Mouse (Mus musculus): ENCODE measurements around the gene Lrtm2. TPM values are rescaled to one million over a fixed set of nuclear protein-coding genes. Genes with fewer than 3 reads are reported as not detected.

Gene Lrtm2
- polyA plus RNA-seq, 2 experiments = 0.09 TPM; not detected in 1

GRCm38 (mm10) chr6:119350703-119351198 is 20.2 kb upstream of the Lrtm2 start:
- no peak for TF ChIP-seq POLR2A (IDR thresholded peaks at IDR 0.05; ENCODE audit: borderline replicate concordance, extremely low read depth, insufficient read depth, insufficient read length)
- H3K27ac ChIP-seq (replicated peaks; ENCODE audit: low read depth, low read length) = no peak overlapping the region
- H3K4me3 ChIP-seq (replicated peaks; ENCODE audit: low read length) = no peak overlapping the region
- DNase-seq (ENCODE audit: low spot score) (no peak), ATAC-seq (ENCODE audit: low FRiP score, low read depth) (no peak)
- no peaks in the 10 kb centered on the region for H3K4me1 ChIP-seq (ENCODE audit: control insufficient read depth, insufficient read depth, low read length)
- no peaks in the 10 kb centered on the region for H3K27me3 ChIP-seq (ENCODE audit: control insufficient read depth, insufficient read depth, low read length)
- H3K4me2 ChIP-seq (replicated peaks; ENCODE audit: low read depth, low read length, severe bottlenecking) = no peak overlapping the region
- H3K9ac ChIP-seq (ENCODE audit: low read depth, low read length, severe bottlenecking) = no peak overlapping the region
- WGBS = 81% methylated on average over 9 of the region's 9 CpGs
- H3K9me3 ChIP-seq (ENCODE audit: control insufficient read depth, low read length) = no peaks in the 10 kb centered on the region
- peaks cover 27% of the 10 kb centered on the region for H3K36me3 ChIP-seq (ENCODE audit: control insufficient read depth, insufficient read depth, low read length)

- WGBS = 0% methylated on average over 1 of the region's 1 CpGs
- H3K27me3 ChIP-seq (ENCODE audit: control insufficient read depth, insufficient read depth, low read length) = no peaks in the 10 kb centered on the region
- DNase-seq (ENCODE audit: low spot score) = peak; percentile 92
- H3K4me3 ChIP-seq (replicated peaks; ENCODE audit: low read length) = no peak overlapping the region
- H3K9ac ChIP-seq (ENCODE audit: low read depth, low read length, severe bottlenecking) = no peak overlapping the region
- no peak for TF ChIP-seq POLR2A (IDR thresholded peaks at IDR 0.05; ENCODE audit: borderline replicate concordance, extremely low read depth, insufficient read depth, insufficient read length)
- H3K4me2 ChIP-seq (replicated peaks; ENCODE audit: low read depth, low read length, severe bottlenecking) = no peak overlapping the region
- ATAC-seq (ENCODE audit: low FRiP score, low read depth) = 0 out of 2 replicates have a peak, but pooled peaks have one; percentile 50
- no peaks in the 10 kb centered on the region for H3K4me1 ChIP-seq (ENCODE audit: control insufficient read depth, insufficient read depth, low read length)
- no peak overlapping the region for H3K27ac ChIP-seq (replicated peaks; ENCODE audit: low read depth, low read length)
- no peaks in the 10 kb centered on the region for H3K9me3 ChIP-seq (ENCODE audit: control insufficient read depth, low read length)
- H3K36me3 ChIP-seq (ENCODE audit: control insufficient read depth, insufficient read depth, low read length) = peaks cover 1% of the 10 kb centered on the region
These were observed 17.7 kb upstream of the Lrtm2 start for GRCm38 (mm10) chr6:119348234-119348633.

GRCm38 (mm10) chr6:119347813-119348212 is 17.2 kb upstream of the Lrtm2 start:
- no peak for TF ChIP-seq POLR2A (IDR thresholded peaks at IDR 0.05; ENCODE audit: borderline replicate concordance, extremely low read depth, insufficient read depth, insufficient read length)
- Histone ChIP-seq H3K36me3 (ENCODE audit: control insufficient read depth, insufficient read depth, low read length) (no peaks in the 10 kb centered on the region), H3K4me3 (replicated peaks; ENCODE audit: low read length) (no peak overlapping the region), H3K27ac (replicated peaks; ENCODE audit: low read depth, low read length) (no peak overlapping the region), H3K4me1 (ENCODE audit: control insufficient read depth, insufficient read depth, low read length) (no peaks in the 10 kb centered on the region), H3K27me3 (ENCODE audit: control insufficient read depth, insufficient read depth, low read length) (no peaks in the 10 kb centered on the region), H3K9me3 (ENCODE audit: control insufficient read depth, low read length) (no peaks in the 10 kb centered on the region), H3K9ac (ENCODE audit: low read depth, low read length, severe bottlenecking) (no peak overlapping the region), H3K4me2 (replicated peaks; ENCODE audit: low read depth, low read length, severe bottlenecking) (no peak overlapping the region)
- DNase-seq (ENCODE audit: low spot score) (no peak), ATAC-seq (ENCODE audit: low FRiP score, low read depth) (no peak)
- 72% methylated on average over 5 of the region's 5 CpGs for WGBS

GRCm38 (mm10) chr6:119346257-119346656 is 15.7 kb upstream of the Lrtm2 start:
- no peaks in the 10 kb centered on the region for H3K4me1 ChIP-seq (ENCODE audit: control insufficient read depth, insufficient read depth, low read length)
- no peak overlapping the region for H3K4me3 ChIP-seq (replicated peaks; ENCODE audit: low read length)
- no peak for ATAC-seq (ENCODE audit: low FRiP score, low read depth)
- TF ChIP-seq POLR2A (IDR thresholded peaks at IDR 0.05; ENCODE audit: borderline replicate concordance, extremely low read depth, insufficient read depth, insufficient read length) = no peak
- H3K27me3 ChIP-seq (ENCODE audit: control insufficient read depth, insufficient read depth, low read length) = no peaks in the 10 kb centered on the region
- WGBS = 53% methylated on average over 10 of the region's 10 CpGs
- no peaks in the 10 kb centered on the region for H3K36me3 ChIP-seq (ENCODE audit: control insufficient read depth, insufficient read depth, low read length)
- no peak for DNase-seq (ENCODE audit: low spot score)
- no peak overlapping the region for H3K4me2 ChIP-seq (replicated peaks; ENCODE audit: low read depth, low read length, severe bottlenecking)
- no peak overlapping the region for H3K27ac ChIP-seq (replicated peaks; ENCODE audit: low read depth, low read length)
- no peak overlapping the region for H3K9ac ChIP-seq (ENCODE audit: low read depth, low read length, severe bottlenecking)
- no peaks in the 10 kb centered on the region for H3K9me3 ChIP-seq (ENCODE audit: control insufficient read depth, low read length)

GRCm38 (mm10) chr6:119341409-119341808 is 10.8 kb upstream of the Lrtm2 start:
- peak; percentile 43 for DNase-seq (ENCODE audit: low spot score)
- Histone ChIP-seq H3K27me3 (ENCODE audit: control insufficient read depth, insufficient read depth, low read length) (no peaks in the 10 kb centered on the region), H3K27ac (replicated peaks; ENCODE audit: low read depth, low read length) (no peak overlapping the region), H3K4me3 (replicated peaks; ENCODE audit: low read length) (no peak overlapping the region), H3K4me1 (ENCODE audit: control insufficient read depth, insufficient read depth, low read length) (no peaks in the 10 kb centered on the region), H3K9me3 (ENCODE audit: control insufficient read depth, low read length) (no peaks in the 10 kb centered on the region), H3K4me2 (replicated peaks; ENCODE audit: low read depth, low read length, severe bottlenecking) (no peak overlapping the region), H3K9ac (ENCODE audit: low read depth, low read length, severe bottlenecking) (no peak overlapping the region), H3K36me3 (ENCODE audit: control insufficient read depth, insufficient read depth, low read length) (no peaks in the 10 kb centered on the region)
- peak; percentile 70; the same call in 1 of the 2 replicates for ATAC-seq (ENCODE audit: low FRiP score, low read depth)
- no peak for TF ChIP-seq POLR2A (IDR thresholded peaks at IDR 0.05; ENCODE audit: borderline replicate concordance, extremely low read depth, insufficient read depth, insufficient read length)

Measured in limb, embryonic 14.5 days (tissue).